8 mouse cellular contexts compared by ENCODE assay signal in genomic region chr1:94034984-94035743, GRCm38 (mm10). TPM values are rescaled to one million over a fixed set of nuclear protein-coding genes. Genes with fewer than 3 reads are reported as not detected.
DNase-seq lines count a peak whose midpoint lies in the region; ATAC-seq and TF ChIP-seq lines count a peak whose summit lies in the region.

No protein-coding gene starts in this region.

- TF ChIP-seq CTCF in liver, postnatal 0 days (IDR thresholded peaks at IDR 0.05; ENCODE audit: low read depth) = peak; percentile 82

- H3K4me3 ChIP-seq in forebrain, embryonic 15.5 days = peak overlapping the region; percentile 52
- H3K4me3 ChIP-seq in liver, postnatal 0 days (ENCODE audit: low read depth, low read length) = peak overlapping the region; percentile 28; the same call in 1 of the 2 replicates
- peak overlapping the region; percentile 43 for H3K4me3 ChIP-seq in neural tube, embryonic 13.5 days

- no peaks in the 10 kb centered on the region for H3K9me3 ChIP-seq in forebrain, embryonic 15.5 days
- no peaks in the 10 kb centered on the region for H3K9me3 ChIP-seq in liver, postnatal 0 days (ENCODE audit: low read length)
- H3K9me3 ChIP-seq in neural tube, embryonic 13.5 days = no peaks in the 10 kb centered on the region

- peak; percentile 93 for DNase-seq in ES-CJ7 (ENCODE audit: low read depth, low spot score)
- peak; percentile 85 for DNase-seq in cerebellum, adult 11-12 months
- DNase-seq in heart, postnatal 25 days (ENCODE audit: low spot score) = peak; percentile 87
- peak; percentile 90 for DNase-seq in layer of hippocampus, adult 11-12 months (ENCODE audit: low spot score)
- peak; percentile 73 for DNase-seq in liver, postnatal 0 days
- DNase-seq in telencephalon, adult 2 months (ENCODE audit: low read depth, low spot score) = peak; percentile 72

- peak overlapping the region; percentile 92 for H3K4me2 ChIP-seq in forebrain, embryonic 15.5 days (replicated peaks)
- H3K4me2 ChIP-seq in liver, postnatal 0 days (ENCODE audit: low read depth, low read length) = peak overlapping the region; percentile 67
- H3K4me2 ChIP-seq in neural tube, embryonic 13.5 days = peak overlapping the region; percentile 77

- H3K9ac ChIP-seq in forebrain, embryonic 15.5 days (replicated peaks) = peak overlapping the region; percentile 63
- H3K9ac ChIP-seq in liver, postnatal 0 days (replicated peaks) = no peak overlapping the region
- H3K9ac ChIP-seq in neural tube, embryonic 13.5 days = peak overlapping the region; percentile 67

- peak; percentile 94 for ATAC-seq in forebrain, embryonic 15.5 days (replicated peaks)
- ATAC-seq in liver, postnatal 0 days = peak; percentile 86
- peak; percentile 95 for ATAC-seq in neural tube, embryonic 13.5 days (ENCODE audit: low read depth)

- 0 out of 2 replicates have a peak, but pooled peaks have one; percentile 18 for TF ChIP-seq EP300 in liver, postnatal 0 days (IDR thresholded peaks at IDR 0.05; ENCODE audit: low read depth)

- no peaks in the 10 kb centered on the region for H3K36me3 ChIP-seq in forebrain, embryonic 15.5 days
- no peaks in the 10 kb centered on the region for H3K36me3 ChIP-seq in liver, postnatal 0 days (replicated peaks; ENCODE audit: insufficient read depth, low read length)
- no peaks in the 10 kb centered on the region for H3K36me3 ChIP-seq in neural tube, embryonic 13.5 days

- H3K27me3 ChIP-seq in forebrain, embryonic 15.5 days = no peaks in the 10 kb centered on the region
- H3K27me3 ChIP-seq in liver, postnatal 0 days (ENCODE audit: insufficient read depth, low read length) = no peaks in the 10 kb centered on the region
- no peaks in the 10 kb centered on the region for H3K27me3 ChIP-seq in neural tube, embryonic 13.5 days

- peak overlapping the region; percentile 76 for H3K27ac ChIP-seq in forebrain, embryonic 15.5 days (replicated peaks)
- H3K27ac ChIP-seq in liver, postnatal 0 days (ENCODE audit: low read depth) = 0 out of 2 replicates have a peak overlapping the region, but pooled peaks have one; percentile 41
- H3K27ac ChIP-seq in neural tube, embryonic 13.5 days (replicated peaks) = peak overlapping the region; percentile 74

- 1% methylated on average over 25 of the region's 25 CpGs for WGBS in forebrain, embryonic 15.5 days
- WGBS in liver, postnatal 0 days (ENCODE audit: insufficient replicate concordance) = 2% methylated on average over 25 of the region's 25 CpGs
- under 1% methylated on average over 25 of the region's 25 CpGs for WGBS in neural tube, embryonic 13.5 days

- intact Hi-C loops in heart, postnatal 25 days (cut with DNase I) = loop anchor here (1.0 kb wide), 1 partner anchor 44 kb away; no protein-coding TSS in a partner anchor

- peaks cover 9% of the 10 kb centered on the region for H3K4me1 ChIP-seq in forebrain, embryonic 15.5 days
- H3K4me1 ChIP-seq in liver, postnatal 0 days (ENCODE audit: insufficient read depth) = no peaks in the 10 kb centered on the region
- peaks cover 12% of the 10 kb centered on the region for H3K4me1 ChIP-seq in neural tube, embryonic 13.5 days (replicated peaks)

RNA-seq across cellular contexts. Expression of gene Neu4, which starts 14.9 kb away (rescaled TPM):
- not detected in 2 replicates for polyA plus RNA-seq in forebrain, embryonic 15.5 days (2015; fragmentation: Nextera tagmentation; extraction: Ambion mirVana)
- total RNA-seq in heart, postnatal 25 days (2021) = not detected
- polyA plus RNA-seq in liver, postnatal 0 days (2015; fragmentation: Nextera tagmentation; extraction: Ambion mirVana) = not detected in 2 replicates
- polyA plus RNA-seq in neural tube, embryonic 13.5 days (2015; fragmentation: Nextera tagmentation; extraction: Ambion mirVana) = not detected in 2 replicates

RNA-seq across cellular contexts. Expression of gene Pdcd1, which starts 17.2 kb away (rescaled TPM):
- polyA plus RNA-seq in forebrain, embryonic 15.5 days (2015; fragmentation: Nextera tagmentation; extraction: Ambion mirVana) = not detected in 2 replicates
- not detected for total RNA-seq in heart, postnatal 25 days (2021)
- 0.15 TPM in 2 replicates for polyA plus RNA-seq in liver, postnatal 0 days (2015; fragmentation: Nextera tagmentation; extraction: Ambion mirVana)
- 0.17 TPM in 1 of 2 replicates, not detected in the other for polyA plus RNA-seq in neural tube, embryonic 13.5 days (2015; fragmentation: Nextera tagmentation; extraction: Ambion mirVana)

RNA-seq across cellular contexts. Expression of gene Gal3st2c, which starts 44.9 kb away (rescaled TPM):
- not detected in 2 replicates for polyA plus RNA-seq in forebrain, embryonic 15.5 days (2015; fragmentation: Nextera tagmentation; extraction: Ambion mirVana)
- total RNA-seq in heart, postnatal 25 days (2021) = 1 to 10 TPM; 1.0 to 1.1 TPM
- not detected in 2 replicates for polyA plus RNA-seq in liver, postnatal 0 days (2015; fragmentation: Nextera tagmentation; extraction: Ambion mirVana)
- polyA plus RNA-seq in neural tube, embryonic 13.5 days (2015; fragmentation: Nextera tagmentation; extraction: Ambion mirVana) = not detected in 2 replicates

Comparison
In these comparisons a context has a peak if more than half of its experiments do, and no peak if none do; other contexts are left out.
1. Peak in every context shown above with its lines: DNase-seq, ATAC-seq, H3K4me3 ChIP-seq and H3K27ac ChIP-seq.